Mouse (Mus musculus) layer of hippocampus, postnatal 10 days (tissue): ENCODE data around the gene Plk1. TPM values are rescaled to one million over a fixed set of nuclear protein-coding genes. Genes with fewer than 3 reads are reported as not detected.

Experiments
- DNase-seq, 2 experiments: peaks; one replicate each; pipeline ENCODE4 v3.0.0; 2021; ENCODE audit warnings: low spot score in 2 of 2
- total RNA-seq, 2 experiments: library from RNA; stranded (reverse); gene quantifications; 2 replicates each; pipeline ENCODE4 v1.2.3; 2021

Gene Plk1
- total RNA-seq, 2 experiments from 2014 or later: 4.8 to 5.4 TPM

DNA sequence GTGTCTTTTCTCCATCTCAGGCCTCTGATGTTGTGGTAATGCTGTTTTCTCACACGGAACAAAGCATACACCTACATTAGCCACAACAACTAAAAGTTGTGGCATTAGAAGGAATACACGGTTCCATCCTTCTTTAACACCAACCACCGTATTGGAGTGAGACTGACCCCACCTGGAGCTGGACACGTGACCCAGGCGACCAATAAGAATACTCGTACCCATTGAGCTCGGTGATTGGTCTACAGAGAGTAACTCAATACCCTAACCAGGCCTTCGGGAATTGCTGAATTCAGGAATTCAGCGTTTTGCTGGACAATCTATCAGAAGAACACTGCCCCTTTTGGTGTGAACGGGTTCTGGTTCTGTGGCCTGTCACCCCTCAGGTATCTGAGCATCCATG lies 31.9 kb downstream of the Plk1 start:
- DNase-seq: no peak

DNA sequence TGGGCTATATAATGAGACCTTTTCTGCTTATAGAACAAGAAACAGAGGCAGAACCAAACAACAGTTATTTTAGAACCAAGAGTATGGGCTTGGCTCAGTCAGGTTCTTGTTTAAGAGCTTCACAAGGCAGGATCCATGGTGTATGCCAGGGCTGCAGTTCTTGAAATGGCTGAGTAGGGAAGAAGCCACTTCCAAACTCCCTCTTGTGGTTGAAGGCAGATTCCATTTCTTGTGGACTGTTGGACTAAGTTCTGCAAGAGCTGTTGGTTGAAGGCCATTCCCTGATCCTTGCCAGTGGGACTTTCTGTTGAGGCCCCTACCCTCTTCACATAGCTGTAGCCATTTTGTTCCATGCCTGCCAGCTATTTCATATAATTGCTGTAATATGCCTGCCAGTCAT lies 34.7 kb downstream of the Plk1 start:
- DNase-seq: no peak

DNA sequence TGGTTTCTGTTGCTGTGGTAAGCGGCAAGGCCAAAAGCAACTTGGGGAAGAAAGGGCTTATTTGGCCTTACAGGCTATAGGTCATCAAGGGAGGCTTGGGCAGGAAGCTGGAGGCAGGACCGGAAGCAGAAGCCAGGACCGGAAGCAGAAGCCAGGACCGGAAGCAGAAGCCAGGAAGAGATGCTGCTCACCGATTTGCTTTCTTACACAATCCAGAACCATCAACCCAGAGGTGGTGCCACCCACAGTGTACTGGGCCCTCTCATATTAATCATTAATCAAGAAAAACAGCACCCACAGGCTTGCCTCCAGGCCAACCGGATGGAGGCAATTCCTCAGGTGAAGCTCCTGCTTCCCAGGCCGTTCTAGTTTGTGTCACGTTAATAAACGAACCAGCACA lies 37.5 kb downstream of the Plk1 start:
- no peak for DNase-seq

DNA sequence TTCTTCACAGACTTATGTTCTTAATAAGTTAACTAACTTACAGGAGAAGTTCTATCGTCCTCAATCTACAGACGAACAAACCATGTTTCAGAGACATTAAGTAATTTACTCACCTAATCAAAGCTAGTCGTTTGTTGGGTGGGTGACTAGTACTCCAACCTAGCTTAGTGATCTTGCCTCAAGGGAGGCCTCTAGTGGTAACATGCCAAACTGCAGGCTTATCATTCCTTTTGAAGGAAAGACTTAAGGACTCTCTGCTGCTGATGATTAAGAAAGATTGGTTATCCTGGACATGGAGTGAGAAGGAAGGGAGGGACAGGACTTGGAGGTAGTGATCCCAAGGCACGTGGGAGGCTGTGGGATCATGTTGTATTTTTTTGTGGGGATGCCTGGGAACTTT lies 38.1 kb downstream of the Plk1 start:
- peak; percentile 48 to 57 for DNase-seq

DNA sequence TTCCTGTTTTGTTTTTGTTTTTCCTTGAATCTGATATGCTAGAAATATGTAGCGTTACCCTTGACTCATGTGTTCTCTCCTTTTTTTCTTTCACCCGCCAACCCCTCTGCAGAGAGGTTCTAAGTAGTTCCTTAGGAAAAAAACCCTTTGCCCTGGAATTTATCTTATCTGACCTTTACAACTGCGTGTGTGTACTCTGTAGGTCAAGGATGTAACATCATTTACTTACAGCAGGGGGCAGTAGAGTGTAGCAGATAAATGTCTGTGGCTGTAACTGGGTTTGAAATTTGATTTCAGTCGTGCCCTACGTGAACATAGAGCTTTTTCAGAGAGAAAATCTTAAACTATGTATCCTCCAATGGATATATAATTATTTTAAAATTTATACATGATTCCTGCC lies 40.1 kb downstream of the Plk1 start:
- DNase-seq: peak; percentile 19 to 26

DNA sequence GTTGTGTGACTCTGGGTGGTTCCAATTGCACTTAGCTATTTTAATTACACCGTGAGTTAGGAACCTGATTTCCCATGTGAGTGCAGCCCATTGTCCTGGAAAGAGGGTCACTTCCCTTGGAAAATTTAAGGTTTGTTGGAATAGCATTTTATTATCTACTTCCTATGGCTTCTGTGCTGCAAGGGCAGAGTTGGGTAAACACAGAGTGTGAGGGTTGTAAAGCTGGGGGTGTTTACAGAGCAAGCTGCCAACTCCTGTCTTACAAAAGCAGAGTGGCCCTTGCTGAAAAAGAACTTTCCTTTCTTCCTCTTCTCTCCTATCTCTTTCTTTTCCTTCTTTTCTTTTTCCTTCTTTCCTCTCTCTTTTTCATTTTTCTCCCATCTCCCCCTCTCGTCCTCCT lies 44.7 kb downstream of the Plk1 start:
- DNase-seq: no peak

DNA sequence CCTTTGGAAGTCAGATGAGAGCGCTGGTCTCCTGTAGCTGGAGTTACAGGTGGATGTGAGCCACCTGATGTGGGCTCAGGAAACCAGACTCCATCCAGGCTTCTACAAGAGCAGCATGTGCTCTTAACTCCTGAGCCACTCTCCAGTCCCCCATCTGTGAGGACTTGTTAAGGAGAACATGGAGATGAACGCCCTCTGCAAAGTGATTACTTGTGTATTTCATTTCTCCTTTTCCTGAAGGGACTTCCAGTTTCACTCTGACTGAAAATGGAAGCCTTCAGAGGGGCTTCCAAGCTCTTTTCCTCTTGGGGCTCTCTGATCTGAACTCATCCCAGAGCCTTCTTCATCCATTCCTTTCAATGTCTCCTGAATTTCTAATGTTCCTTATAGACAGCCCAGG lies 46.9 kb downstream of the Plk1 start:
- no peak for DNase-seq

DNA sequence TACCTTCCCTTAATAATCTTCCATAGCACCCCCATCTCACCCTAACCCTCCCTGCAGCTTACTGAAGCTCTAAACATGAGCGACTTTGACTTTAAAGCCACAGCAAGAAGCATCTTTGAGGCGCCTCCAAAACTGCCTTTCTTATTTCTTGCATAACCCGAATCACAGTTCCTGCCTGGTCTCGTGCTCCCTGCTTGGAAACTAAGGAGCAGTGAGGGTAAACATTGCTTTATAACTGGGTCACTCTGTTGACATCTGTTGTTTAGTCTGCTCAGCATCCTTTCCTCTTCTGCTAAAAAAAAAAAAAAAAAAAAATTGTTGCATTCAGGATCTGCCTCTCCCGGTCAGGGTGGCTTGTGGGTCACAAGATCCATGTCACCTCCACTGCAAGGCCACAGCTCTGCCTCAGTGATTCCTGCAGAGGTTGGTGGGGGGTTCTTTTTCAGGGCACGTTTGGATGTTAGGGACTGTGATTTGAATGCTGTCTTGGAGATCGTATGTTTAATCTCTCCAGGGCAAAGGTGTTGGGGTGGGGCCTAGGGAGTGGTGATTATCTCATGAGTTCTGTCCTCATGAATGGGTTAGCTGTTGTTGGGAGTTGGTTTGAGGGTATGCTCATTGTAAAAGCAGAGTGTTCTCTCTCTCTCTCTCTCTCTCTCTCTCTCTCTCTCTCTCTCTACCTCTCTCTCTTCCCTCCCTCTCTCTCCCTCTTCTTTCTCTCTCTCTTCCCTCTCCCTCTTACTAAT lies 49.2 kb downstream of the Plk1 start:
- no peak for DNase-seq

DNA sequence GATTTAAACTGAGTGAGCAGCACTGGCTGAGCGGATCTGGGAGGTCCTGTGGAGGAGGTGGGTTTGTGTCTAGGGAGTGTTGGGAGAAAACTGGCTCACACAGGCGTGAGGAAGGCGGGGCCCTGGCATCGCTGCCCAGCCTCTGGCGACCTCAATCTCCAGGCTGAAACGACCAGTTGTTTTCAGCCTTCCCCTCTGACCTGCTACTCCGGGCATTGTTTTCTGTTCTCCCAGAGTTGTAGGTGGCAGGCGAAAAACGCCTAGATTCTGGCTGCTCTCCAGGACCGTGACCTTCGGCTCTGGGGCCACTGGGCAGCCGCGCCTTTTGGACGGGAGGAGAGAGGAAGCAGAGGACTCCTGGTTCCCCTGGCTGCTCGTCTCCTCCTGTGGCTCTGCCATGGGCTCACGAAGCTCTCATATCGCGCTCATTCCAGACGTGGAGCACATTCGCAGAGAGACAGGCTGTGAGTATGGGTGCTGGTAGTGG lies 60.1 kb downstream of the Plk1 start, which contains the start of gene Chp2:
TSS of gene Chp2 (plus strand) at position 182 of the 487 bp plus-strand sequence.
- peak in 1 of 2 experiments; percentile 18 for DNase-seq

Other genes starting within 250 kb of the Plk1 start
- gene Cog7, start 177.7 kb upstream of the Plk1 start, total RNA-seq: 10 to 100 TPM; 33.7 to 34.6 TPM
- gene Gga2, start 138.2 kb upstream of the Plk1 start, total RNA-seq: 10 to 100 TPM; 34.1 to 36.0 TPM
- gene Ubfd1, start 92.3 kb upstream of the Plk1 start, total RNA-seq: 10 to 100 TPM; 71.6 to 71.8 TPM
- 1 to 10 TPM; 7.7 to 8.4 TPM for gene Ears2, start 92.2 kb upstream of the Plk1 start, total RNA-seq
- 100 to 1,000 TPM; 291 to 298 TPM for gene Ndufab1, start 57.6 kb upstream of the Plk1 start, total RNA-seq
- gene Palb2, start 26.5 kb upstream of the Plk1 start, total RNA-seq: 1 to 10 TPM; 2.7 to 3.0 TPM
- gene Dctn5, start 26.4 kb upstream of the Plk1 start, total RNA-seq: 100 to 1,000 TPM in 1 of 2 experiments, 10 to 100 TPM in 1; 89.0 to 106 TPM
- gene Ern2, start 26.8 kb downstream of the Plk1 start, total RNA-seq: 1 to 10 TPM in 1 of 2 experiments, under 1 TPM in 1; 0.89 to 1.2 TPM
- 1 to 10 TPM; 3.0 to 3.6 TPM for gene Chp2, start 60.1 kb downstream of the Plk1 start, total RNA-seq
- gene Prkcb, start 129.3 kb downstream of the Plk1 start, total RNA-seq: 100 to 1,000 TPM; 621 to 648 TPM